Mouse (Mus musculus) kidney, adult 2 months (tissue): ENCODE data around the gene Ghrhr.

Experiments
- CTCF ChIP-seq: fragments of 200-500 bp; conservative IDR thresholded peaks from 2 replicates; pipeline ENCODE4 v1.5.1; 2011; ENCODE audit warnings: low read depth, mild to moderate bottlenecking, control low read depth, low read length, moderate library complexity, mixed read lengths; ENCODE audit not compliant: insufficient read depth, insufficient read length
- POLR2A ChIP-seq: fragments of 200-500 bp; IDR thresholded peaks from one replicate; pipeline ENCODE4 v1.6.1; 2011; ENCODE audit warnings: low read depth, low read length, control low read depth

GRCm38 (mm10) chr6:55398869-55399628, 23.0 kb downstream of the Ghrhr start:
- TF ChIP-seq POLR2A (no peak), CTCF (no peak)
